Mouse (Mus musculus) forebrain, embryonic 14.5 days (tissue): ENCODE measurements around the gene Padi4. TPM values are rescaled to one million over a fixed set of nuclear protein-coding genes. Genes with fewer than 3 reads are reported as not detected.

Experiments
- ATAC-seq: fragments of 200-750 bp; cut with Nextera tagmentation; 2 replicates; pipeline ENCODE4 v1.8.0; 2017; ENCODE audit warnings: mild to moderate bottlenecking, moderate library complexity
- DNase-seq: peaks from one replicate; pipeline ENCODE4 v3.0.0-alpha.2; 2015; ENCODE audit warnings: low spot score
- H3K27ac ChIP-seq: fragments of 300-500 bp; sonication (generic); 2 replicates; pipeline ENCODE4 v1.5.1; 2014; ENCODE audit warnings: low read depth, mild to moderate bottlenecking, control low read depth, low read length, moderate library complexity
- H3K27me3 ChIP-seq: fragments of 300-500 bp; sonication (generic); replicated peaks from 2 replicates; pipeline ENCODE4 v1.6.1; 2014; ENCODE audit warnings: low read length, control low read depth, mixed read lengths; ENCODE audit not compliant: control insufficient read depth, insufficient read depth
- H3K36me3 ChIP-seq: fragments of 300-500 bp; sonication (generic); 2 replicates; pipeline ENCODE4 v1.6.1; 2014; ENCODE audit warnings: low read length, control low read depth; ENCODE audit not compliant: control insufficient read depth, insufficient read depth
- H3K4me1 ChIP-seq: fragments of 300-500 bp; sonication (generic); 2 replicates; pipeline ENCODE4 v1.6.1; 2014; ENCODE audit warnings: antibody characterized with exemption, low read length, control low read depth; ENCODE audit not compliant: control insufficient read depth, insufficient read depth
- H3K4me2 ChIP-seq: fragments of 300-500 bp; sonication (generic); 2 replicates; pipeline ENCODE4 v1.6.1; 2014; ENCODE audit warnings: mild to moderate bottlenecking, control low read depth, low read length
- H3K4me3 ChIP-seq: fragments of 300-500 bp; sonication (generic); 2 replicates; pipeline ENCODE4 v1.5.1; 2014; ENCODE audit warnings: low read depth, low read length, control low read depth
- H3K9ac ChIP-seq: fragments of 300-500 bp; sonication (generic); 2 replicates; pipeline ENCODE4 v1.6.1; 2014; ENCODE audit warnings: mild to moderate bottlenecking, low read length, control low read depth, moderate library complexity
- H3K9me3 ChIP-seq: fragments of 300-500 bp; sonication (generic); replicated peaks from 2 replicates; pipeline ENCODE4 v1.6.1; 2016; ENCODE audit warnings: low read length, control low read depth, mixed read lengths; ENCODE audit not compliant: control insufficient read depth
- WGBS: fragments of 180-500 bp; shearing (Covaris S2); extraction: QIAGEN DNeasy Blood & Tissue Kit; methylation state at CpG from one replicate; pipeline ENCODE4 v1.1.7; 2014; 5-methylcytosine and 5-hydroxymethylcytosine counted together
- polyA plus RNA-seq: library from polyadenylated mRNA; unstranded; fragments of >200 nt; fragmentation: Nextera tagmentation; extraction: Ambion mirVana; gene quantifications from 2 replicates; pipeline ENCODE4 v1.2.1, GENCODE M21; 2014

Padi4 gene
- polyA plus RNA-seq, 1 experiment from 2014 or later, result not detected

DNA sequence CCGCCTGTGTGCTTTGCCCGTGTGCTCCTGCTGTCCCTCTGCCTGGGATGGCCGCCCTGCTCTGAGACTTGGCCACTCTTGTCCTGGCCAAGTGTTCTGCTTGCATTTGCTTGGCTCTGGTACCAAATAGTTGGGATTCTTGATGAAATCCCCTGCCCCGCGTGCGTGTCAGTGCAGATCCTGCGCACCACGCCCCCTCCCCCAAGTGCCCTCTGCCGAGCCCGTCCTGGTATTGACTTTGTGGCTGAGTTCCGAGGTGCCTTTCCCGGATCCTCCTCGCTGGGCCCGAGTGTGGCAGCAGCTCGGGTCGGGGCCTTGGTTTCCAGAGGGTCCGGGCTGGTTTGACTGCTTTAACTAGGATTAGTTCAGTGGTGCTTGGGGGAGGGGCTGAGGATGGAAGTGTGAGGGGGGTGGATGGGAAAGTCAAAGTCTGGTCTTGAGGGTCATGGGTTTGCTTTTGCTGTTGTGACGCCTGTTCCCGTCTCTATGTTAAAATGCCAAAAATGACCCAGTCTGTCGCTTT is 52.0 kb downstream of the Padi4 start:
- ATAC-seq (no peak), DNase-seq (no peak)
- no peak overlapping the region for H3K9ac ChIP-seq
- H3K9me3 ChIP-seq, result no peaks in the 10 kb centered on the region
- no peak overlapping the region for H3K4me3 ChIP-seq
- no peaks in the 10 kb centered on the region for H3K27me3 ChIP-seq
- 88% methylated on average over 20 of the region's 20 CpGs for WGBS
- H3K27ac ChIP-seq, result no peak overlapping the region
- peaks cover 75% of the 10 kb centered on the region for H3K36me3 ChIP-seq
- H3K4me2 ChIP-seq, result no peak overlapping the region
- no peaks in the 10 kb centered on the region for H3K4me1 ChIP-seq

GRCm38 (mm10) chr4:140720091-140720490 is 53.9 kb downstream of the Padi4 start:
- no peak for DNase-seq
- no peak overlapping the region for H3K4me2 ChIP-seq
- no peak overlapping the region for H3K4me3 ChIP-seq
- ATAC-seq, result no peak
- H3K27me3 ChIP-seq, result no peaks in the 10 kb centered on the region
- H3K27ac ChIP-seq, result no peak overlapping the region
- peaks cover 93% of the 10 kb centered on the region for H3K36me3 ChIP-seq
- WGBS, result 89% methylated on average over 5 of the region's 5 CpGs
- no peaks in the 10 kb centered on the region for H3K4me1 ChIP-seq
- H3K9me3 ChIP-seq, result no peaks in the 10 kb centered on the region
- no peak overlapping the region for H3K9ac ChIP-seq

- Histone ChIP-seq H3K9ac (no peak overlapping the region), H3K4me3 (no peak overlapping the region), H3K9me3 (no peaks in the 10 kb centered on the region), H3K4me1 (0 out of 2 replicates have a peak, but pooled peaks cover 2% of the 10 kb centered on the region), H3K27me3 (no peaks in the 10 kb centered on the region), H3K4me2 (no peak overlapping the region), H3K27ac (no peak overlapping the region), H3K36me3 (peaks cover 99% of the 10 kb centered on the region)
- 95% methylated on average over 9 of the region's 9 CpGs for WGBS
- no peak for ATAC-seq
- no peak for DNase-seq
These were observed 55.6 kb downstream of the Padi4 start for GRCm38 (mm10) chr4:140718436-140718835.

- H3K27ac ChIP-seq, result no peak overlapping the region
- 0 out of 2 replicates have a peak, but pooled peaks cover 3% of the 10 kb centered on the region for H3K4me1 ChIP-seq
- DNase-seq, result no peak
- WGBS, result 93% methylated on average over 11 of the region's 11 CpGs
- H3K4me2 ChIP-seq, result no peak overlapping the region
- H3K9ac ChIP-seq, result no peak overlapping the region
- no peaks in the 10 kb centered on the region for H3K27me3 ChIP-seq
- H3K4me3 ChIP-seq, result no peak overlapping the region
- H3K36me3 ChIP-seq, result peaks cover 99% of the 10 kb centered on the region
- ATAC-seq, result no peak
- H3K9me3 ChIP-seq, result no peaks in the 10 kb centered on the region
These were observed 57.0 kb downstream of the Padi4 start for GRCm38 (mm10) chr4:140716994-140717393.

- Histone ChIP-seq H3K4me1 (0 out of 2 replicates have a peak, but pooled peaks cover 3% of the 10 kb centered on the region), H3K9me3 (no peaks in the 10 kb centered on the region), H3K9ac (no peak overlapping the region), H3K4me2 (no peak overlapping the region), H3K27ac (no peak overlapping the region), H3K4me3 (no peak overlapping the region), H3K36me3 (peaks cover 99% of the 10 kb centered on the region), H3K27me3 (no peaks in the 10 kb centered on the region)
- ATAC-seq (no peak), DNase-seq (no peak)
- 82% methylated on average over 5 of the region's 5 CpGs for WGBS
These were observed 59.5 kb downstream of the Padi4 start for GRCm38 (mm10) chr4:140714586-140714985.

DNA sequence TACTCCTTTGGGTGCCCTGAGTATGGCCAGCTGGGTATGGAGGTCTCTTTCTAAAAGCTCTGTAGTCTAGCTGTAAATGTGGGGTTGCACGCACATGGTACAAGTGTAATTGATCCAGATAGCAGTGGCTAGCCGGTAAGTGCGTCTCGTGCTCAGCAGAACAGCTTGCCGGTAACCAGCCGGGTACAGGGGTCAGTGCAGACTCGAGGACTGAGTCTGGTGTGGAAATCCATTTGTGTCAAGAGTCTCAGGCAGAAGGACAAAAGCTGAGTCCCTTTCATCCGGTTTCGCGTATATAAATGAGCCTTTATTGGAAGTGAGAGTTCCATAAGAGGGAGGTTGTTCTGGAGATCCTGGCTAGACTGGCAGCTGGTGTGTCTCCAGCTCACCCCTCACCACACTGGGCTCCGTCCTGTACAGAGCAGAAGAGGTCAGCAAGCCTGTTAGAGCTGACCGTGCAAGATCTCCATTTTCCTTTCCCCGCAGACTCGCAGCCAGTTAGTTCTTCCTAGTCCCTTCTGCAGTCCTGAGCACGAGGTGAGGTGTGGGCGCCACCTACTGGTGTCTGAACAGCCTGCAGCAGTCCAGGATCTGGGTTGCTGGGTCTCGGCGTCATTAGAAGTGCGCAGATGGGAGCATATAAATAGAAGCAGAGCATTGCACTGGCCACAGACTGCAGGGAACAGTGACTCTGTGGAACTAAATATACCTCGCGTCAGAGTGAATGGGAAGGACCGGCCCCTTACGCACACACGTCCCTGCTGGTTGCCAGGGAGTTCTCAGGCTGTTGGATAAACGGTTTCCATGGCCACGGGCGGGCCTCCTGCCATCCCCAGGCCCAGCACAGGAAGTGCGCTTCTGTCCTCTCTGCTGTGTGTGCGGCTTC is 60.3 kb downstream of the Padi4 start:
- Histone ChIP-seq H3K9me3 (no peaks in the 10 kb centered on the region), H3K27ac (peak overlapping the region; percentile 48; the same call in 1 of the 2 replicates), H3K36me3 (peaks cover 99% of the 10 kb centered on the region), H3K4me1 (0 out of 2 replicates have a peak, but pooled peaks cover 3% of the 10 kb centered on the region), H3K4me2 (no peak overlapping the region), H3K4me3 (no peak overlapping the region), H3K9ac (peak overlapping the region; percentile 29; the same call in 1 of the 2 replicates), H3K27me3 (no peaks in the 10 kb centered on the region)
- ATAC-seq, result peak; percentile 90
- 37% methylated on average over 29 of the region's 29 CpGs for WGBS
- DNase-seq, result peak; percentile 92

GRCm38 (mm10) chr4:140711360-140711759 is 62.7 kb downstream of the Padi4 start:
- ATAC-seq, result no peak
- WGBS, result 72% methylated on average over 5 of the region's 5 CpGs
- Histone ChIP-seq H3K9ac (no peak overlapping the region), H3K27me3 (no peaks in the 10 kb centered on the region), H3K4me3 (no peak overlapping the region), H3K36me3 (peaks cover 97% of the 10 kb centered on the region), H3K9me3 (no peaks in the 10 kb centered on the region), H3K4me2 (no peak overlapping the region), H3K4me1 (0 out of 2 replicates have a peak, but pooled peaks cover 3% of the 10 kb centered on the region), H3K27ac (no peak overlapping the region)
- no peak for DNase-seq

GRCm38 (mm10) chr4:140710781-140711180 is 63.3 kb downstream of the Padi4 start:
- DNase-seq (no peak), ATAC-seq (no peak)
- Histone ChIP-seq H3K27ac (no peak overlapping the region), H3K36me3 (peaks cover 97% of the 10 kb centered on the region), H3K4me3 (no peak overlapping the region), H3K27me3 (no peaks in the 10 kb centered on the region), H3K9me3 (no peaks in the 10 kb centered on the region), H3K4me2 (no peak overlapping the region), H3K4me1 (0 out of 2 replicates have a peak, but pooled peaks cover 3% of the 10 kb centered on the region), H3K9ac (no peak overlapping the region)
- WGBS, result 81% methylated on average over 10 of the region's 10 CpGs

DNA sequence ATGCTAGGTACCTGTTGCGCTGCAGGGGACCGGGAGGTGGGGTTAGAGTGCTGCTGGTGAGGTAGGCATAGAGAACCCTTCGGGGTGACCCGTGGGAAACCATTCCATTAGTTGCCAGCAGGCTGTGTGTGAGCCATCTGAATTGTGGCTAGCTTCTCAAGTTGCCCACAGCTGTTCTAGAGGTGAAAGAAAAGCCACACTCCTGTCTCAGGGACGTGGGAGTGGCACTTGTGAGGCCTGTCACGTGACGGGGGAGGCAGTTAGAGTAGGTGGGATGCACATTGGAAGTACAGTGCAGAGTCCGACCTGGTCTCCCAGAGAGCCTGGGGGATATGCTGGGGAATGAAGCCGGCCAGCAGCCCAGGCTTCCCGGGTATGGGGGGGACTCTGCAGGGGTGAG is 64.4 kb downstream of the Padi4 start:
- Histone ChIP-seq H3K4me1 (peaks cover 6% of the 10 kb centered on the region; the same call in 1 of the 2 replicates), H3K27ac (no peak overlapping the region), H3K4me3 (no peak overlapping the region), H3K27me3 (no peaks in the 10 kb centered on the region), H3K4me2 (no peak overlapping the region), H3K36me3 (peaks cover 98% of the 10 kb centered on the region), H3K9me3 (no peaks in the 10 kb centered on the region), H3K9ac (no peak overlapping the region)
- ATAC-seq, result no peak
- DNase-seq, result no peak
- WGBS, result 84% methylated on average over 10 of the region's 10 CpGs
